Mouse (Mus musculus): ENCODE data around the gene AI182371. TPM values are rescaled to one million over a fixed set of nuclear protein-coding genes. Genes with fewer than 3 reads are reported as not detected.

Gene AI182371
- polyA plus RNA-seq, 1 experiment from 2014 or later = 0.16 TPM

DNA sequence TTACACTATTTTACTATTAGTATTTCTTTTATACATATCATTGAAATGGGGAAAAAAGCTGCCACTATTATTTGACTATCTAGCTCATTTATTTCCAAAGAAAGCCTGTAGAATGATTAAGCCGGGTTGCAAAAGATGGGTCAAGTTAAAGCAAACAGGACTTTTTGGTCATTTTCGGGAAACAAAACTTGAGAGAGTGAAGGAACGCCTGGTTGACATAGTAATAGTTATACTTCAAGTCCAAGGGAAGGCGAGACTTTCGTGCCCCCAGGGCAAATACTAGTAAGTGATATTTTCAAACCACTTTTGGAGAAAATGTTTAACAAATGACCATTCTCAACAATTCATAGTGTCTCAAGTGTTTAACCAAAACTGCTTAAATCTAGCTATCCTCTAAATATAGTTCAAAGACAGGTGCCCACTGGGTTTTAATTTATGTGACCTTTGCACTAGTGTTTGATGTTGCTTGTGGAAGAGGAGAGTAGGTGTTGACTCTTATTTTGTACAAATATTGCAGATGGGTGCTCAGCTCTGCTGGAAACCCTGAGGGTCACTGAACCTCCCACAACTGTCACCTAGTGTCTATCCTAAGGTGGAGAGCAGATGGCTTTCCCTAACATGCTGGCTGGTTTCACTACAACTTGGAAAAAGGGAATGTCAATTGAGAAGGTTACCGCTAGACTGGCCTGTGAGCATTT is 37.9 kb downstream of the AI182371 start:
- no peaks in the 10 kb centered on the region for H3K27me3 ChIP-seq (ENCODE audit: low read depth, poor library complexity, severe bottlenecking)
- H3K9me3 ChIP-seq (replicated peaks) = no peaks in the 10 kb centered on the region
- WGBS = 92% methylated on average over 6 of the region's 6 CpGs
- no peak overlapping the region for H3K4me3 ChIP-seq
- no peak overlapping the region for H3K27ac ChIP-seq (replicated peaks)
- H3K36me3 ChIP-seq = no peaks in the 10 kb centered on the region
- DNase-seq (ENCODE audit: low spot score) = no peak
- no peaks in the 10 kb centered on the region for H3K4me1 ChIP-seq

GRCm38 (mm10) chr2:35061338-35061737 is 40.0 kb downstream of the AI182371 start, which contains the start of gene Hc:
Gene Hc, minus strand, starts transcription at chr2:35061438.
- Histone ChIP-seq H3K9me3 (replicated peaks) (no peaks in the 10 kb centered on the region), H3K4me1 (no peaks in the 10 kb centered on the region), H3K4me3 (no peak within 1 kb of the TSS), H3K27ac (replicated peaks) (no peak within 1 kb of the TSS), H3K27me3 (ENCODE audit: low read depth, poor library complexity, severe bottlenecking) (no peaks in the 10 kb centered on the region), H3K36me3 (no peaks in the 10 kb centered on the region)
- DNase-seq (ENCODE audit: low spot score) = no peak
- WGBS = 88% methylated on average over 5 of the region's 5 CpGs

DNA sequence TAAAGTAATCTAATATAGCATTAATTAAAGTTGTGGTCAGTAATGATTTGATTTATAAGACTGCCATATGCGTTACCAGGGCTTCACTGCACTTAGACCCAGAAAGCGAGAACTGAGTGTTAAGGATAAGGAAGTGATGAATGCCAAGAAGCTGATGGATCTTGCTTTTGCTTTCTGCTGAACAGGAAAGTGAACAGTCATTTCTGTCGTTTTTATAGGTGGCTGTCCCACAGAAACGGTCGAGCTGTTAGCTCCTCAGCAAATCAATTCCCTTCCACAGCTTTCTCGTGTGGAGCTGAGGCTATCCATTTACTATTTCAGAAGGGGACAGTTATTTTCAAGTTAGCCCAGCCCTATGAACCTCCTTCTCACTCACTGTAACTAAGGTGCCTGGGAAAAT is 40.4 kb downstream of the AI182371 start:
- Histone ChIP-seq H3K9me3 (replicated peaks) (no peaks in the 10 kb centered on the region), H3K27me3 (ENCODE audit: low read depth, poor library complexity, severe bottlenecking) (no peaks in the 10 kb centered on the region), H3K27ac (replicated peaks) (no peak overlapping the region), H3K36me3 (no peaks in the 10 kb centered on the region), H3K4me1 (no peaks in the 10 kb centered on the region), H3K4me3 (no peak overlapping the region)
- DNase-seq (ENCODE audit: low spot score) = no peak
- WGBS = 87% methylated on average over 6 of the region's 6 CpGs

GRCm38 (mm10) chr2:35060256-35060655 is 41.1 kb downstream of the AI182371 start:
- no peaks in the 10 kb centered on the region for H3K36me3 ChIP-seq
- DNase-seq (ENCODE audit: low spot score) = no peak
- WGBS = 85% methylated on average over 5 of the region's 5 CpGs

DNA sequence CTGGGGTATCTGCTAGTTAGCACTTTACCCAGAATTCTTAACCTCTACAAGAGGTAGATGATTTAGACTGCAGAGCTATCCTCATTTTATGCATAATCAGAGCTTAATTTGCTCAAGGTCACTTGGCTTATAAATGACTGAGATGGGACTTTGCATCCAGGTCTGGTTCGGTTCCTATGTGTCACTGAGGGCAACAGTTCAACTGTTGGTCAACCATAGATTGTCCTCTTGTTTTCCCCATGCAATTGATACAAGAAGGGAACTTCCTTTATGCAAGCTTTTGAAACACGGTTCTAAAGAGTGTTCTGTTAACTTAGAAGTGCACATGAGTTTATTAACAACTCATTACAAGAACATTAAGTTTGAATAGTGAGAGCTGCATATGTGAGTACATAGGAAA is 43.0 kb downstream of the AI182371 start:
- H3K9me3 ChIP-seq (replicated peaks) = no peaks in the 10 kb centered on the region
- H3K36me3 ChIP-seq = no peaks in the 10 kb centered on the region
- no peak for DNase-seq (ENCODE audit: low spot score)
- no peak overlapping the region for H3K4me3 ChIP-seq
- H3K27me3 ChIP-seq (ENCODE audit: low read depth, poor library complexity, severe bottlenecking) = no peaks in the 10 kb centered on the region
- WGBS = 84% methylated on average over 2 of the region's 2 CpGs
- H3K27ac ChIP-seq (replicated peaks) = no peak overlapping the region
- no peaks in the 10 kb centered on the region for H3K4me1 ChIP-seq

More at GRCm38 (mm10) chr2:35060256-35060655, 41.1 kb downstream of the AI182371 start:
- Histone ChIP-seq H3K4me1 (no peaks in the 10 kb centered on the region), H3K27ac (replicated peaks) (no peak overlapping the region), H3K9me3 (replicated peaks) (no peaks in the 10 kb centered on the region), H3K27me3 (ENCODE audit: low read depth, poor library complexity, severe bottlenecking) (no peaks in the 10 kb centered on the region), H3K4me3 (no peak overlapping the region)

DNA sequence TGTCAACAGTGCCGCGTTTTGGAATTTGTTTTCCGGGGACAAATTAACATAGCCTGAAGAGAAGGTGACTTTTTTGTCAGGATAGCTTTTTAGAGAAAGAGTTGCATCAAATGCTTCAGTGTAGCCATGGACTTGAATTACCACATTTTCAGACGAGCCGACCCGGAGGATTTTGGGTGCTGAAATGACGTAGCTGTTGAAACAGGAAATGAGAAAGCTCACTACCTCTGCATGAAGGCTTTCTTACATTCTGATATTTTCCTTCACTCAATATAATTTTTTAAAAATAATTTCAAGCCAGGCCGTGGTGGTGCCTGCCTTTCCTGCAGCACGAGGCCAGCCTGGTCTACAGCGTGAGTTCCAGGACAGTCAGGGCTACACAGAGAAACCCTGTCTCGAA is 44.1 kb downstream of the AI182371 start:
- H3K4me3 ChIP-seq = no peak overlapping the region
- WGBS = 90% methylated on average over 11 of the region's 11 CpGs
- no peaks in the 10 kb centered on the region for H3K36me3 ChIP-seq
- no peak for DNase-seq (ENCODE audit: low spot score)
- no peaks in the 10 kb centered on the region for H3K9me3 ChIP-seq (replicated peaks)
- no peaks in the 10 kb centered on the region for H3K4me1 ChIP-seq
- no peak overlapping the region for H3K27ac ChIP-seq (replicated peaks)
- H3K27me3 ChIP-seq (ENCODE audit: low read depth, poor library complexity, severe bottlenecking) = no peaks in the 10 kb centered on the region

- no peak for DNase-seq (ENCODE audit: low spot score)
- Histone ChIP-seq H3K4me1 (no peaks in the 10 kb centered on the region), H3K9me3 (replicated peaks) (no peaks in the 10 kb centered on the region), H3K4me3 (no peak overlapping the region), H3K27ac (replicated peaks) (no peak overlapping the region), H3K27me3 (ENCODE audit: low read depth, poor library complexity, severe bottlenecking) (no peaks in the 10 kb centered on the region), H3K36me3 (no peaks in the 10 kb centered on the region)
- 40% methylated on average over 5 of the region's 5 CpGs for WGBS
These were observed 52.5 kb downstream of the AI182371 start for GRCm38 (mm10) chr2:35048851-35049250.

- 81% methylated on average over 2 of the region's 2 CpGs for WGBS
- Histone ChIP-seq H3K4me3 (no peak overlapping the region), H3K36me3 (no peaks in the 10 kb centered on the region), H3K4me1 (no peaks in the 10 kb centered on the region), H3K27ac (replicated peaks) (no peak overlapping the region), H3K27me3 (ENCODE audit: low read depth, poor library complexity, severe bottlenecking) (no peaks in the 10 kb centered on the region), H3K9me3 (replicated peaks) (peaks cover 8% of the 10 kb centered on the region; the same call in 1 of the 2 replicates)
- DNase-seq (ENCODE audit: low spot score) = no peak
These were observed 56.4 kb downstream of the AI182371 start for GRCm38 (mm10) chr2:35044956-35045355.

DNA sequence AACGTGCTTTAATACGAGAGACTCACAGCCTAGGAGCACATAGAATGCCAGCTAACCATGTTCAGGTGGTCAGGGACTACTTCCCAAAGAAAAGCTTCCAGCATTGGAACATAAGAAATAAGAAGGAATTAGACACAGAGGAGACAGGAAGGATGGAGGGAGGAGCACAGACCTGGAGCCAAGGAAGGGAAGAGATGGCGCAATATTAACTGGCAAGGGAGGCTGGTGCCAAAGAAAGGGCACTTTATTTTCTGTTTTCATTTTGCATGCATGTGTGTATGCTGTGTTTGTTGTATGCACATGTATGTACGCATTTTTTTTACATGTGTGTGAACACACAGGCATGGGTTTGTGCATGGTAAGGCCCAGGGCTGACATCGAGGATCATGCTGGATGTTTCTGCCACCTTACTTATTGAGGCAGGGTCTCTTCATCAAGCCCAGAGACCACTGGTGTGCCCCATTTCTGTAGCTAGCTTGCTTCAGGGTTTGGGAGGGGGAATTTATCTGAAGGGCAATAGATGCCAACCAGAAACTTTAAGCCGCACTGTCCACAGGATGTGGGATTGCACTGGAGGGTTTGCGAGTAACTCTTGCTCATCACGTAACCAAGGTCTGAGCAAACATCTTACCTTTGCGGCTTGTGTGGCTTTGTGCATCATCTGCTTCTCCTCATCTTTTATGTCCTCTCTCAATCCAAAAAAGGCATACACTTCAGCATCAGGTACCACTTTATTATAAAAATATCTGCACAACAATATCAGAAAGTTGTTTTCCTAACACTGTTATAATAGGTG is 62.6 kb downstream of the AI182371 start:
- H3K4me1 ChIP-seq = no peaks in the 10 kb centered on the region
- no peak overlapping the region for H3K27ac ChIP-seq (replicated peaks)
- no peak for DNase-seq (ENCODE audit: low spot score)
- 89% methylated on average over 9 of the region's 9 CpGs for WGBS
- peaks cover 8% of the 10 kb centered on the region; the same call in 1 of the 2 replicates for H3K9me3 ChIP-seq (replicated peaks)
- no peaks in the 10 kb centered on the region for H3K36me3 ChIP-seq
- no peaks in the 10 kb centered on the region for H3K27me3 ChIP-seq (ENCODE audit: low read depth, poor library complexity, severe bottlenecking)
- H3K4me3 ChIP-seq = no peak overlapping the region

Other genes with a start within 250 kb of the AI182371 start
- 0.11 TPM in 1 of 2 replicates, not detected in the other for gene Cutal, start 227.1 kb downstream of the AI182371 start, polyA plus RNA-seq (2016; fragmentation: Nextera tagmentation; extraction: Ambion mirVana)
- gene Psmd5, start 226.6 kb downstream of the AI182371 start, polyA plus RNA-seq (2016; fragmentation: Nextera tagmentation; extraction: Ambion mirVana) = 135 and 139 TPM in 2 replicates
- 2.6 and 2.8 TPM in 2 replicates for gene Phf19, start 187.5 kb downstream of the AI182371 start, polyA plus RNA-seq (2016; fragmentation: Nextera tagmentation; extraction: Ambion mirVana)
- 0.12 and 0.27 TPM in 2 replicates for gene Traf1, start 139.8 kb downstream of the AI182371 start, polyA plus RNA-seq (2016; fragmentation: Nextera tagmentation; extraction: Ambion mirVana)
- gene Hc, start 40.1 kb downstream of the AI182371 start, polyA plus RNA-seq (2016; fragmentation: Nextera tagmentation; extraction: Ambion mirVana) = 0.31 and 0.99 TPM in 2 replicates
- 26.7 and 33.5 TPM in 2 replicates for gene Cntrl, start 7.9 kb upstream of the AI182371 start, polyA plus RNA-seq (2016; fragmentation: Nextera tagmentation; extraction: Ambion mirVana)
- gene Rab14, start 99.6 kb upstream of the AI182371 start, polyA plus RNA-seq (2016; fragmentation: Nextera tagmentation; extraction: Ambion mirVana) = 272 and 294 TPM in 2 replicates
- gene Gsn, start 154.8 kb upstream of the AI182371 start, polyA plus RNA-seq (2016; fragmentation: Nextera tagmentation; extraction: Ambion mirVana) = 13.7 and 23.4 TPM in 2 replicates
- 12.8 and 13.0 TPM in 2 replicates for gene Stom, start 235.4 kb upstream of the AI182371 start, polyA plus RNA-seq (2016; fragmentation: Nextera tagmentation; extraction: Ambion mirVana)